In genomic region chr9:116633075-116633474, GRCm38 (mm10) we compare ENCODE assay signal across 15 mouse cellular contexts.
"Had no signal": no experiment of that assay in that cellular context is flagged by ENCODE, and none has a peak within 500 bp of the region (broad histone marks: within the 10 kb centered on the region; RNA-seq: fewer than 3 reads in every experiment).

No protein-coding gene starts in this region.

- H3K27me3 ChIP-seq: neural tube, embryonic 12.5 days; neural tube, embryonic 13.5 days; neural tube, embryonic 15.5 days had no signal

- H3K4me1 ChIP-seq: neural tube, embryonic 12.5 days; neural tube, embryonic 13.5 days; neural tube, embryonic 15.5 days had no signal

- H3K27ac ChIP-seq: neural tube, embryonic 12.5 days; neural tube, embryonic 13.5 days; neural tube, embryonic 15.5 days had no signal

- H3K4me2 ChIP-seq: neural tube, embryonic 12.5 days; neural tube, embryonic 13.5 days; neural tube, embryonic 15.5 days had no signal

- H3K9ac ChIP-seq: neural tube, embryonic 12.5 days; neural tube, embryonic 13.5 days; neural tube, embryonic 15.5 days had no signal

- H3K9me3 ChIP-seq: neural tube, embryonic 12.5 days had no signal

- DNase-seq: retina, postnatal 1 day; right cerebral cortex, adult 18-20 months; right cerebral cortex, postnatal 14 days; right cerebral cortex, postnatal 25 days; right cerebral cortex, postnatal 4 days; spleen, adult 18-20 months; thymus, adult 18-20 months; thymus, adult 2 months; thymus, postnatal 14 days; thymus, postnatal 25 days; thymus, postnatal 36 days; thymus, postnatal 4 days had no signal

- H3K36me3 ChIP-seq: neural tube, embryonic 12.5 days; neural tube, embryonic 13.5 days; neural tube, embryonic 15.5 days had no signal

- H3K4me3 ChIP-seq: neural tube, embryonic 12.5 days; neural tube, embryonic 13.5 days; neural tube, embryonic 15.5 days had no signal
